Mouse (Mus musculus): ENCODE data around the gene Cbx5.

DNA sequence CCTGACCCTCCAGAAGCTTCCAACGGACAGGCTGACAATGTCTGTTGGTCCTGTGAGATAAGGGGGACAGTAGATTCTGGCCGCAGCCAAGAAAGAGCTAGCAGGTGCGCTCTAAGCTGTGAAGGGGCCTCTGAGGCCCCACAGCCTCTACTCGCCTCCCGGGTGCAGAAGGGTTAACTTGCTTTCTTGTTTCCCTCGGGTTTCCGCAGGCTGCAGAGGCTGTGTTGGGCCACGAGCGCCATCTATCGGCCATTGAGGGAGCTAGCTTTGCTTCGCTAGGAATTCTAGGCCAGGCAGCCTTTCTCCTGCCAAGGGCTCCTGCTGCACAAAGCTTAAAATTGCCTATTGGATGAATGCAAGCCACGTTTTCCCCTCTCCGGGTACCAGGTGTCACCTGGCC is 74.2 kb downstream of the Cbx5 start:
- TF ChIP-seq CTCF (IDR thresholded peaks at IDR 0.05) (peak; percentile 99; the same call in 1 of the 2 replicates), POLR2A (IDR thresholded peaks at IDR 0.05; ENCODE audit: insufficient read depth, low read depth, low read length) (no peak), EP300 (IDR thresholded peaks at IDR 0.05; ENCODE audit: insufficient read depth, low read depth, low read length) (peak; percentile 72)
